Mouse (Mus musculus) embryonic fibroblast, embryonic 13.5 days (primary cell): ENCODE results near the gene Rapgefl1. TPM values are rescaled to one million over a fixed set of nuclear protein-coding genes. Genes with fewer than 3 reads are reported as not detected.
"Not testable (repeated sequence)": the region's sequence is repeated elsewhere in the genome, so short reads cannot be mapped to it uniquely, and the experiment has no call there.

Experiments
- H3K27ac ChIP-seq: 2 replicates; pipeline ENCODE4 v1.5.1; 2012; ENCODE audit warnings: low read length, control low read depth, inconsistent platforms; ENCODE audit not compliant: insufficient read depth
- H3K4me1 ChIP-seq: 2 replicates; pipeline ENCODE4 v1.6.1; 2011; ENCODE audit warnings: low read length; ENCODE audit not compliant: control insufficient read depth, insufficient read depth
- H3K4me3 ChIP-seq: 2 replicates; pipeline ENCODE4 v1.5.1; 2011; ENCODE audit warnings: mild to moderate bottlenecking, control low read depth, low read length; ENCODE audit not compliant: insufficient read depth
- CTCF ChIP-seq: IDR thresholded peaks from 2 replicates; pipeline ENCODE4 v1.5.1; 2011; ENCODE audit warnings: mild to moderate bottlenecking, control low read depth, low read length, moderate library complexity, borderline replicate concordance; ENCODE audit not compliant: insufficient read depth
- POLR2A ChIP-seq: IDR thresholded peaks from 2 replicates; pipeline ENCODE4 v1.6.1; 2011; ENCODE audit warnings: low read depth, mild to moderate bottlenecking, control low read depth, low read length, moderate library complexity
- polyA plus RNA-seq: library from polyadenylated mRNA; stranded (reverse); fragments of >200 nt; gene quantifications from 2 replicates; pipeline ENCODE4 v1.2.4, GENCODE M21; 2011; ENCODE audit warnings: low read depth; ENCODE audit not compliant: missing spikeins, insufficient read length

The Rapgefl1 gene
- polyA plus RNA-seq, 1 experiment, result 2.0 TPM

- Histone ChIP-seq H3K27ac (peak overlapping the region; percentile 94), H3K4me1 (peaks cover 5% of the 10 kb centered on the region; the same call in 1 of the 2 replicates), H3K4me3 (peak overlapping the region; percentile 92)
- TF ChIP-seq CTCF (0 out of 2 replicates have a peak, but pooled peaks have one; percentile 2), POLR2A (peak; percentile 86)
Measured at GRCm38 (mm10) chr11:98809457-98810290, 26.9 kb upstream of the Rapgefl1 start.

DNA sequence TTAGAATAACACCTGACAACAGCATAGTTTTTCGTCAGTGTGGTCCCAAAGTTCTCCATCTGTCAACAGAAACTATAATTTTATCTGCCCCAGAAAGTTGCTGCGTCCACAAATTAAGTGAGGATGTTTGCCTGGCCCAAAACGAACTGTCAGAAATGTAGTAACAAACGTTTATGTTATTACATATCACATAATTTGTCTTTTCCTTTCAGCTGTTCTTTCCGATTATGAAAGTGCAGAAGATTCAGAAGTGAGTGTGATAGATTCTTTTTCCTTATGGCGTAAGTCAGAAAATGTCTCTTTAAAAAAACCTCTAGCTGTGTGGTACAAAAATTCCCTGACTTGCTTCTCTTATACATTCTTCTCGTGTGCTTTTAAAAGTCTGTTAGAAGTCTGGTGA is 25.9 kb upstream of the Rapgefl1 start:
- H3K4me1 ChIP-seq, result peaks cover 5% of the 10 kb centered on the region; the same call in 1 of the 2 replicates
- TF ChIP-seq CTCF (no peak), POLR2A (no peak)
- H3K4me3 ChIP-seq, result peak overlapping the region; percentile 92
- no peak overlapping the region for H3K27ac ChIP-seq

- Histone ChIP-seq H3K4me1 (no peaks in the 10 kb centered on the region), H3K4me3 (no peak overlapping the region), H3K27ac (no peak overlapping the region)
- no peak for TF ChIP-seq CTCF
- no peak for TF ChIP-seq POLR2A
Measured at GRCm38 (mm10) chr11:98816706-98817239, 19.8 kb upstream of the Rapgefl1 start.

- no peaks in the 10 kb centered on the region for H3K4me1 ChIP-seq
- H3K27ac ChIP-seq, result no peak overlapping the region
- TF ChIP-seq POLR2A (no peak), CTCF (no peak)
- no peak overlapping the region for H3K4me3 ChIP-seq
Measured at GRCm38 (mm10) chr11:98820968-98821367, 15.6 kb upstream of the Rapgefl1 start.

GRCm38 (mm10) chr11:98826071-98826470 is 10.5 kb upstream of the Rapgefl1 start:
- H3K27ac ChIP-seq, H3K4me3 ChIP-seq, H3K4me1 ChIP-seq: not testable (repeated sequence)

DNA sequence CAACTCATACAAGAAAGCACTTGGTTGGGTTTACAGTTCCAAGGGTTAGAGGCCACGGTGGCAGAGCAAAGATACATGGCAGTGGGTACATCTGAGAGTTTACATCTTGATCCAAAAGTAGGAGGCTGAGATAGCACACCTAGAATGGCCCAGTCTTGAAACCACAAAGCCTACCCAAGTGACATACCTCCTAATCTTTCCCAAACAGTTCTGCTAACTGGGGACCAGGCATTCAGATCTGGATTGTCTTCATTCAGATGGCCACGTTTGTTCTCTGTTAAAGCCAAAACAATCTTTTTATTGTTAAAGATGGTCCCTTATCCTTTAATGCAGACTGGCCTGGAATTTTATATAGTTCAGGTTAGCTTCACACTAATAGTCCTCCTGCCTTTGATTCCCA is 8.7 kb upstream of the Rapgefl1 start:
- no peaks in the 10 kb centered on the region for H3K4me1 ChIP-seq
- TF ChIP-seq POLR2A (no peak), CTCF (no peak)
- no peak overlapping the region for H3K4me3 ChIP-seq
- no peak overlapping the region for H3K27ac ChIP-seq

DNA sequence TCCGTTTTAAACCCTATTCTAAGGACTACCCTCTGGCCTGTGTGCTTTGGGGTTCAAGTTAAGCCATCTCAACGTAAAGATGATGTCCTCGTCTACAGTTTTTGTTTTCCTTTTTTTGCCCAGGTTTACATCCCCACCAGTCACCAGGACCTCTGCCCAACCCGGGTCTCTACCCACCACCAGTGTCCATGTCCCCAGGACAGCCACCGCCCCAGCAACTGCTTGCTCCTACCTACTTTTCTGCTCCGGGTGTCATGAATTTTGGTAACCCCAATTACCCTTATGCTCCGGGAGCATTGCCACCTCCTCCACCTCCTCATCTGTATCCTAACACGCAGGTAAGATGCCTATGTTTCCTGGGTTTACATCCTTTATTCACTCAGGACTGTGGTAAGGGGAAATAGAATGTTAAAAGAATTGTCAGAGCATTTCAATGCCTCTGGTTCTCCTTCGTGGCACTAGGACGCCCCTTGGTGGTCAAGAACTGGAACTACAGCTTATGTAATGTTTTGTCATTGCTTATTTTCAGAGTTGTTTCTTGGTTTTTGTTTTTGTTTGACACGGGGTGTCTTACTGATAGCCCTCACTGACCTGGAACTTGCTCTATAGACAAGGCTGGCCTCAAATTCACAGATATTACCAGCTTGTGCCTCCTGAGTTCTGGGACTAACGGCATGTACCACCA is 7.4 kb upstream of the Rapgefl1 start:
- Histone ChIP-seq H3K4me1 (no peaks in the 10 kb centered on the region), H3K27ac (no peak overlapping the region), H3K4me3 (no peak overlapping the region)
- TF ChIP-seq POLR2A, result no peak
- TF ChIP-seq CTCF, result peak; percentile 21; the same call in 1 of the 2 replicates

GRCm38 (mm10) chr11:98829875-98830274 is 6.7 kb upstream of the Rapgefl1 start:
- TF ChIP-seq POLR2A (no peak), CTCF (no peak)
- no peaks in the 10 kb centered on the region for H3K4me1 ChIP-seq
- H3K4me3 ChIP-seq, result no peak overlapping the region
- H3K27ac ChIP-seq, result no peak overlapping the region

DNA sequence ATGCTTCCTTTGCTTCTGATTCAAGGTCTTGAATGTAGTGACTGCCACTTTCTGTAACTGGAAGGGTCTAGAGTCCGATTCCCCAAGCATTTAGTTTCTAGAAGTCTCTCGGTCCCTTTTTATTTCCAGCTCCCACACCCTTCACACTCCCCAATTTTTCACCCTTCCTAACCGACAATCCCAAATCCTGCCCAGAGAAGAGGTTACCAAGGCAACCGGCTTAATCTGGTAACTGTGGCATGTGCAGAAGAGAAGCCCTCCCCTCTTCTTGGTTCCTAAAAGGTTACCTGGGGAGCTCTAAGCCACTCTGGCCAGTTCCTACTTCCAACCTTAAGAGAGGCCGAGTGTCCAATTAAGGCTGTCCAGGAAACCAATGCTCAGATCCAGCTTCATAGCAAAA is 1.3 kb upstream of the Rapgefl1 start:
- TF ChIP-seq CTCF (no peak), POLR2A (no peak)
- Histone ChIP-seq H3K4me3 (no peak overlapping the region), H3K27ac (no peak overlapping the region), H3K4me1 (no peaks in the 10 kb centered on the region)

- no peak overlapping the region for H3K27ac ChIP-seq
Measured at GRCm38 (mm10) chr11:98835725-98836124, 860 bp upstream of the Rapgefl1 start.

More at GRCm38 (mm10) chr11:98835725-98836124, 860 bp upstream of the Rapgefl1 start:
- H3K4me1 ChIP-seq, result no peaks in the 10 kb centered on the region
- TF ChIP-seq CTCF (no peak), POLR2A (no peak)
- H3K4me3 ChIP-seq, result no peak overlapping the region
